Mouse (Mus musculus) liver, embryonic 13.5 days (tissue): Measurements from ENCODE around the gene Flt1. TPM values are rescaled to one million over a fixed set of nuclear protein-coding genes. Genes with fewer than 3 reads are reported as not detected.

Experiments
- ATAC-seq: fragments of 200-750 bp; cut with Nextera tagmentation; 2 replicates; pipeline ENCODE4 v1.8.0; 2017; ENCODE audit warnings: low read depth, mild to moderate bottlenecking, moderate number of reproducible peaks, moderate library complexity
- DNase-seq: peaks from one replicate; pipeline ENCODE4 v3.0.0; 2022
- H3K27ac ChIP-seq: fragments of 300-500 bp; sonication (generic); 2 replicates; pipeline ENCODE4 v1.5.1; 2015; ENCODE audit warnings: moderate library complexity, mild to moderate bottlenecking, inconsistent platforms
- H3K27me3 ChIP-seq: fragments of 300-500 bp; sonication (generic); 2 replicates; pipeline ENCODE4 v1.6.1; 2015; ENCODE audit warnings: mild to moderate bottlenecking, inconsistent platforms
- H3K36me3 ChIP-seq: fragments of 300-500 bp; sonication (generic); 2 replicates; pipeline ENCODE4 v1.6.1; 2015; ENCODE audit warnings: mild to moderate bottlenecking, inconsistent platforms
- H3K4me1 ChIP-seq: fragments of 300-500 bp; sonication (generic); replicated peaks from 2 replicates; pipeline ENCODE4 v1.6.1; 2015; ENCODE audit warnings: inconsistent platforms
- H3K4me2 ChIP-seq: fragments of 300-500 bp; sonication (generic); 2 replicates; pipeline ENCODE4 v1.6.1; 2015; ENCODE audit warnings: inconsistent platforms, mild to moderate bottlenecking, moderate library complexity
- H3K4me3 ChIP-seq: fragments of 300-500 bp; sonication (generic); replicated peaks from 2 replicates; pipeline ENCODE4 v1.5.1; 2015; ENCODE audit warnings: mild to moderate bottlenecking, inconsistent platforms
- H3K9ac ChIP-seq: fragments of 300-500 bp; sonication (generic); 2 replicates; pipeline ENCODE4 v1.6.1; 2015; ENCODE audit warnings: mild to moderate bottlenecking, inconsistent platforms
- H3K9me3 ChIP-seq: fragments of 300-500 bp; sonication (generic); replicated peaks from 2 replicates; pipeline ENCODE4 v1.6.1; 2016; ENCODE audit warnings: inconsistent platforms
- WGBS: fragments of 180-500 bp; shearing (Covaris S2); methylation state at CpG from one replicate; pipeline ENCODE4 v1.1.7; 2015; ENCODE audit not compliant: insufficient replicate concordance; 5-methylcytosine and 5-hydroxymethylcytosine counted together
- polyA plus RNA-seq: library from polyadenylated mRNA; unstranded; fragments of >200 nt; fragmentation: Nextera tagmentation; extraction: Ambion mirVana; gene quantifications from 2 replicates; pipeline ENCODE4 v1.2.1, GENCODE M21; 2015

The Flt1 gene
- polyA plus RNA-seq, 1 experiment from 2014 or later, result 2.8 TPM

- no peak overlapping the region for H3K9ac ChIP-seq
- ATAC-seq (no peak), DNase-seq (no peak)
- no peaks in the 10 kb centered on the region for H3K27me3 ChIP-seq
- no peaks in the 10 kb centered on the region for H3K36me3 ChIP-seq
- no peaks in the 10 kb centered on the region for H3K9me3 ChIP-seq
- no peak overlapping the region for H3K27ac ChIP-seq
- no peak overlapping the region for H3K4me2 ChIP-seq
- 53% methylated on average over 13 of the region's 13 CpGs for WGBS
- no peaks in the 10 kb centered on the region for H3K4me1 ChIP-seq
- no peak overlapping the region for H3K4me3 ChIP-seq
These were observed 27.8 kb downstream of the Flt1 start for GRCm38 (mm10) chr5:147698044-147698443.

DNA sequence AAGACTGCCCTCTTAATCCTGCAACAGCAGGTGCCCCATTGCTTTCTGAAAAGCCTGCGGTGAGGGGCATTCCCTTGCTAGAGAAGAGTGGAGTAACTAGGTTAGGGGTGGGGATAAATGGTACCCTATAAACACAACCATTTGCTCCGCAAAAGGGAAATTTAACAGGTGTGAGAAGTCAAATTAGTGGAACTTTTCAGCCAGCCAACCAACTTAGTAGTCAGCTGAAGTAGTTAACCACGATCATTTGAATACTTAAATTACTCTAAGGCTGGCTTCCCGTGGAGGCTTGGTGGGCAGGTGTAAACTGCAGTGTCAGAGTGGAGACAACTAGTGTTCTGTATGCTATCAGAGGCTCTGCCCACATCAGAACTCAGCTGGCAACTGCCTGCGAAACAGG is 28.6 kb downstream of the Flt1 start:
- Histone ChIP-seq H3K9me3 (no peaks in the 10 kb centered on the region), H3K36me3 (no peaks in the 10 kb centered on the region), H3K4me1 (no peaks in the 10 kb centered on the region), H3K9ac (no peak overlapping the region), H3K4me2 (no peak overlapping the region), H3K27ac (no peak overlapping the region), H3K4me3 (no peak overlapping the region), H3K27me3 (no peaks in the 10 kb centered on the region)
- ATAC-seq, result no peak
- no peak for DNase-seq
- whole genome bisulfite sequencing, result 57% methylated on average over 5 of the region's 5 CpGs

DNA sequence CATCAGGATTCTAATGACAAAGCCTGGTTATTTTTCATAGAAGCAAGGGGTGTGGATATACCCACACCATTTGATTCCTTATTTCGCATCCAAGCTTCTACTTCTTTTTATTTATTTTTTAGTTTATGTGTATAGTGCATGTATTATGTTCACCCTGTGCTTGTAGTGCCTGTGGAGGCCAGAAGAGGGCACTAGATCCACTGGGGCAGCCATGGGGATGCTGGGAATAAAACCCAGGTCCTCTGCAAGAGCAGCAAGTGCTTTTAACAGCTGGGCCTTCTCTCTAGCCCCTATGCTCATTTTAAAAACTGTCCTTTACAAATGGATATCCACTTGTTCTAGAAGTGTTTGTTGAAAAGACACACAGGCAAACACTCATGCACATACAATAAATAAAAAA is 33.2 kb downstream of the Flt1 start:
- no peak for ATAC-seq
- no peak for DNase-seq
- WGBS, result 59% methylated on average over 1 of the region's 1 CpGs
- no peaks in the 10 kb centered on the region for H3K27me3 ChIP-seq
- no peak overlapping the region for H3K27ac ChIP-seq
- H3K9me3 ChIP-seq, result no peaks in the 10 kb centered on the region
- H3K4me1 ChIP-seq, result no peaks in the 10 kb centered on the region
- H3K4me2 ChIP-seq, result no peak overlapping the region
- no peak overlapping the region for H3K9ac ChIP-seq
- H3K36me3 ChIP-seq, result no peaks in the 10 kb centered on the region
- H3K4me3 ChIP-seq, result no peak overlapping the region

DNA sequence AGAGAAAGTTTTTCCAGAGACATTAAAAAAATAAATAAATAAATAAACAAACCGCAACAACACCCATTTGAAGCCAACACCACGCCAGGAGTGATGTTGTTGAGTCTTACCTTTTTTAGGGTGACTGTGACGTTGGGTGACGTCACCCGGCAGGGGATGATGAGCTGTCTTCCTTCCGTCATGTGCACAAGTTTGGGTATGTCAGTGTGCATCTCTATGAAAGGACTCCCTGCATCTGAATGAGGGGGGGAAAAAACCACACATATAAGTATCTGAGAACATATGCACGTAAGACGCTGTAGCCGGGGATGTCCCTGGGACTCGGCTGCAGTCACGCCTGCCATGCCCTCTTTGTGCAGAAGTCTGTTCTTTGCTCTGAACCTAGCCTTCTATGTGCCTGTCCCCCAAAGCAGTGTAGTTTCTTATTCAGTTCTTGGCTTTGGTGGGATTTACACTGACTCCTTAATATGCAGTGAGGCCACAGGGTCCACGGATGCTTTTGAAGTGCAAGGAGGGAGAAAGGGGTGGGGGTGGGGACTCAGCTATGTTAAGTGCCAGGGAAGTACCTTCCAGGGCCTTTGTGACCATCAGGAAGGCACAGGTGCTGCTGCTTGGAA is 42.0 kb downstream of the Flt1 start:
- no peaks in the 10 kb centered on the region for H3K4me1 ChIP-seq
- H3K27me3 ChIP-seq, result no peaks in the 10 kb centered on the region
- H3K4me2 ChIP-seq, result no peak overlapping the region
- no peaks in the 10 kb centered on the region for H3K36me3 ChIP-seq
- DNase-seq, result no peak
- H3K4me3 ChIP-seq, result no peak overlapping the region
- H3K9ac ChIP-seq, result no peak overlapping the region
- 78% methylated on average over 12 of the region's 12 CpGs for WGBS
- ATAC-seq, result no peak
- no peak overlapping the region for H3K27ac ChIP-seq
- no peaks in the 10 kb centered on the region for H3K9me3 ChIP-seq

GRCm38 (mm10) chr5:147681224-147681623 is 44.6 kb downstream of the Flt1 start:
- no peak overlapping the region for H3K27ac ChIP-seq
- H3K9me3 ChIP-seq, result no peaks in the 10 kb centered on the region
- DNase-seq (no peak), ATAC-seq (no peak)
- no peaks in the 10 kb centered on the region for H3K27me3 ChIP-seq
- no peak overlapping the region for H3K4me2 ChIP-seq
- no peak overlapping the region for H3K4me3 ChIP-seq
- H3K4me1 ChIP-seq, result no peaks in the 10 kb centered on the region
- H3K36me3 ChIP-seq, result no peaks in the 10 kb centered on the region
- WGBS, result 52% methylated on average over 10 of the region's 10 CpGs
- no peak overlapping the region for H3K9ac ChIP-seq

DNA sequence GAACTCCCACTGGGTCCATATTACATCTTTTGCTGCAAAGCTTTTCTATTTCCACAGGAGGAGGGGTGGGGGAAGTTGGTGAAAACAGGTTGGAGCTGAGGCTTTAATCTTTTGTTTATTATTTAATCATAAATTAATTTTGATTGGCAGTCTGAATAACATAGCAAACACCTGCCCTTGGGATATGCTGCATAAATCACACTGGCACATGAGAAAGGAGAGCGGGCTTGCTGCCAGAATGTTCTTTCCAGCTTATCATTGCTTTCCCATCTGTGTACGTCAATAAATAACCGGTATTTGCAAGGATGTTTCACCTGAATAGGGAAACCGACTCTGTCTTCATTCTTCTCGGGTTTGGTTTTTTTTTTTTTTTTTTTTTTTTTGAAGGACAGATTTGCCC is 45.1 kb downstream of the Flt1 start:
- Histone ChIP-seq H3K27ac (no peak overlapping the region), H3K36me3 (no peaks in the 10 kb centered on the region), H3K9me3 (no peaks in the 10 kb centered on the region), H3K4me1 (no peaks in the 10 kb centered on the region), H3K27me3 (no peaks in the 10 kb centered on the region), H3K4me2 (no peak overlapping the region), H3K4me3 (no peak overlapping the region), H3K9ac (no peak overlapping the region)
- no peak for DNase-seq
- no peak for ATAC-seq
- 60% methylated on average over 5 of the region's 5 CpGs for WGBS

- no peak overlapping the region for H3K4me3 ChIP-seq
- no peaks in the 10 kb centered on the region for H3K9me3 ChIP-seq
- H3K4me1 ChIP-seq, result no peaks in the 10 kb centered on the region
- no peaks in the 10 kb centered on the region for H3K36me3 ChIP-seq
- H3K27ac ChIP-seq, result no peak overlapping the region
- WGBS, result 79% methylated on average over 12 of the region's 12 CpGs
- no peak overlapping the region for H3K9ac ChIP-seq
- DNase-seq (no peak), ATAC-seq (no peak)
- no peak overlapping the region for H3K4me2 ChIP-seq
- no peaks in the 10 kb centered on the region for H3K27me3 ChIP-seq
These were observed 46.5 kb downstream of the Flt1 start for GRCm38 (mm10) chr5:147679316-147679715.

DNA sequence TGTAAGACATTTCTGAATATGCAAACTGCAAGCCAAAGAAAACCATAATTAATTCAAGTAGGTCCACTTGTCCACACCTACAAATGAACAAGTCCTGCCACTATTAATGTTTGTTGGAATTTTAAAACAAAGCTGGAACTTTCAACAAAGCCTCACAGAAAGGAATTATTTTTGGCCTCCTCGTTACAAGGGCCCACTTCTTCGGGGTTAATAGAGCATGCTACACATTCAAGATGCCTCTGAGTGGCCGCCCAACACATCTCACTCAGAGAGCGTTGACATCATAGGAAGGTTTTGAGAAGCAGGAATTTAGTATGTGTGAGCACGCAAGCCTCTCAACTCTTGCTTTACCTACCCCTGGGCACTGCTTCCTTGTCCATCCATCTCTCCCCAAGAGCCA is 50.0 kb downstream of the Flt1 start:
- no peaks in the 10 kb centered on the region for H3K9me3 ChIP-seq
- no peaks in the 10 kb centered on the region for H3K36me3 ChIP-seq
- no peak overlapping the region for H3K4me3 ChIP-seq
- H3K4me2 ChIP-seq, result no peak overlapping the region
- ATAC-seq (no peak), DNase-seq (no peak)
- no peak overlapping the region for H3K9ac ChIP-seq
- no peaks in the 10 kb centered on the region for H3K27me3 ChIP-seq
- 58% methylated on average over 5 of the region's 5 CpGs for WGBS
- no peaks in the 10 kb centered on the region for H3K4me1 ChIP-seq
- no peak overlapping the region for H3K27ac ChIP-seq

GRCm38 (mm10) chr5:147671765-147672424 is 53.9 kb downstream of the Flt1 start:
- Histone ChIP-seq H3K4me1 (no peaks in the 10 kb centered on the region), H3K4me2 (no peak overlapping the region), H3K9me3 (no peaks in the 10 kb centered on the region), H3K4me3 (no peak overlapping the region), H3K27ac (no peak overlapping the region), H3K9ac (no peak overlapping the region), H3K36me3 (no peaks in the 10 kb centered on the region), H3K27me3 (no peaks in the 10 kb centered on the region)
- ATAC-seq (no peak), DNase-seq (no peak)
- 78% methylated on average over 19 of the region's 19 CpGs for WGBS

GRCm38 (mm10) chr5:147668637-147669344 is 57.0 kb downstream of the Flt1 start:
- no peaks in the 10 kb centered on the region for H3K9me3 ChIP-seq
- no peaks in the 10 kb centered on the region for H3K36me3 ChIP-seq
- no peaks in the 10 kb centered on the region for H3K27me3 ChIP-seq
- DNase-seq (no peak), ATAC-seq (no peak)
- no peak overlapping the region for H3K4me3 ChIP-seq
- no peak overlapping the region for H3K9ac ChIP-seq
- no peak overlapping the region for H3K4me2 ChIP-seq
- H3K27ac ChIP-seq, result no peak overlapping the region
- WGBS, result 53% methylated on average over 15 of the region's 15 CpGs
- no peaks in the 10 kb centered on the region for H3K4me1 ChIP-seq

DNA sequence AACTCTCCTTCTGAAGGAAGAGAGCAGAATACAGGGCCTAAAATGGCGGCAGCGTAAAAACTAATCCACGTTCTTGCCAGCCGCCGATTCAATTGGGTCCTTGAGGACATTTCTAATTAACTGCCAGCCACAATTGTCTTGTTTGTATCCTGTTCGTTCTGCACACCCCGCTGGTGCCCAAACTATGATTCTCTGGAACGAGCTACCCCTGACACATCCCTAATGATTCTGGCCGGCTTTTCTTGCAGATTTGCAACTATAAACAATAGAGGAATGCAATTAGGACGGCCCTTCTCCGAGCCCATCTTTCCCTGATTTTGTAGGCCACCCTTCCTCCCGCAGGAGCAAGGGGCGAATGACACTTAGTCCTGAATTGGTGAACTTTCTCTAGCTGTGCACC is 59.9 kb downstream of the Flt1 start:
- no peak for DNase-seq
- no peaks in the 10 kb centered on the region for H3K4me1 ChIP-seq
- H3K4me2 ChIP-seq, result no peak overlapping the region
- H3K9ac ChIP-seq, result no peak overlapping the region
- no peak for ATAC-seq
- no peaks in the 10 kb centered on the region for H3K36me3 ChIP-seq
- no peak overlapping the region for H3K27ac ChIP-seq
- no peak overlapping the region for H3K4me3 ChIP-seq
- no peaks in the 10 kb centered on the region; the same call in 1 of the 2 replicates for H3K27me3 ChIP-seq
- 82% methylated on average over 13 of the region's 13 CpGs for WGBS
- no peaks in the 10 kb centered on the region for H3K9me3 ChIP-seq

DNA sequence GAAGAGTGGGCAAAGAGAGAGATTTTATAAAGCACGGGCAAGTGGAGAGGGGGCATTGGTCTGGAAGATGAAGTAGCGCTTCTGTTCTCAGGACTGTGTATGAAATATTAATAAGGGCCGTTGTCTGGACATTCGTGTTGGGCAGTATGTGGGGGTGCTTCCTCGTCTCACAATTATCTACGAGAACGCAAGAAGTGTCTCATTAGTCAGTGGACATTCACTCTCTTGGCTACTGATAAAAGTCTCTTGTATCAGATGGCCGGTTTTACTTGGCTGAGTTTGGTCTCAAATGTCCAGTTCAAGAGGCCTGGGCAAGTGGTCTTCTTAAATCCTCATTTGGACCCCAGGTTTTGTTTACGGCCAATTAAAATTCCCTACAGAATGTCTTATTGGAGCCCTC is 60.4 kb downstream of the Flt1 start:
- Histone ChIP-seq H3K4me2 (no peak overlapping the region), H3K4me3 (no peak overlapping the region), H3K4me1 (no peaks in the 10 kb centered on the region), H3K27me3 (no peaks in the 10 kb centered on the region; the same call in 1 of the 2 replicates), H3K36me3 (no peaks in the 10 kb centered on the region), H3K9me3 (no peaks in the 10 kb centered on the region), H3K27ac (no peak overlapping the region), H3K9ac (no peak overlapping the region)
- WGBS, result 77% methylated on average over 9 of the region's 9 CpGs
- ATAC-seq (no peak), DNase-seq (no peak)
